In genomic region chr11:69901993-69902392, GRCm38 (mm10) we compare ENCODE assay signal across 9 mouse cellular contexts. TPM values are rescaled to one million over a fixed set of nuclear protein-coding genes. Genes with fewer than 3 reads are reported as not detected.
DNase-seq lines count a peak whose midpoint lies in the region; ATAC-seq and TF ChIP-seq lines count a peak whose summit lies in the region.
"Had no signal": no experiment of that assay in that cellular context is flagged by ENCODE, and none has a peak within 500 bp of the region (broad histone marks: within the 10 kb centered on the region; RNA-seq: fewer than 3 reads in every experiment).

No protein-coding gene starts in this region.

- H3K27me3 ChIP-seq in heart, embryonic 10.5 days (ENCODE audit: insufficient read depth, poor library complexity, severe bottlenecking): no peaks in the 10 kb centered on the region
- no peaks in the 10 kb centered on the region for H3K27me3 ChIP-seq in embryonic facial prominence, embryonic 15.5 days
- no peaks in the 10 kb centered on the region for H3K27me3 ChIP-seq in limb, embryonic 12.5 days
- H3K27me3 ChIP-seq in small intestine, adult 2 months (ENCODE audit: control insufficient read depth, insufficient read depth, low read length): no peaks in the 10 kb centered on the region
- H3K27me3 ChIP-seq: Patski had no signal

- H3K4me1 ChIP-seq in heart, embryonic 10.5 days: peaks cover 48% of the 10 kb centered on the region
- H3K4me1 ChIP-seq in embryonic facial prominence, embryonic 15.5 days: peaks cover 27% of the 10 kb centered on the region
- H3K4me1 ChIP-seq in limb, embryonic 12.5 days (replicated peaks): peaks cover 32% of the 10 kb centered on the region
- H3K4me1 ChIP-seq in small intestine, adult 2 months (ENCODE audit: control insufficient read depth, insufficient read depth, insufficient read length, low read length): peaks cover 13% of the 10 kb centered on the region

- H3K27ac ChIP-seq in heart, embryonic 10.5 days: peak overlapping the region; percentile 99
- peak overlapping the region; percentile 99 for H3K27ac ChIP-seq in embryonic facial prominence, embryonic 15.5 days (replicated peaks)
- peak overlapping the region; percentile 99 for H3K27ac ChIP-seq in limb, embryonic 12.5 days
- H3K27ac ChIP-seq in small intestine, adult 2 months (ENCODE audit: insufficient read depth, low read depth, low read length): peak overlapping the region; percentile 41

- WGBS in heart, embryonic 10.5 days: 1% methylated on average over 39 of the region's 39 CpGs
- WGBS in embryonic facial prominence, embryonic 15.5 days: under 1% methylated on average over 39 of the region's 39 CpGs
- under 1% methylated on average over 37 of the region's 39 CpGs for WGBS in limb, embryonic 12.5 days
- under 1% methylated on average over 35 of the region's 39 CpGs for WGBS in small intestine, adult 2 months

- peak overlapping the region; percentile 86 for H3K9ac ChIP-seq in embryonic facial prominence, embryonic 15.5 days
- H3K9ac ChIP-seq in limb, embryonic 12.5 days (replicated peaks): peak overlapping the region; percentile 97

- no peak for TF ChIP-seq CTCF in small intestine, adult 2 months (IDR thresholded peaks at IDR 0.05; ENCODE audit: extremely low read depth, insufficient read length, insufficient replicate concordance, low read depth, low read length)

- peak overlapping the region; percentile 83 for H3K4me2 ChIP-seq in embryonic facial prominence, embryonic 15.5 days (replicated peaks)
- peak overlapping the region; percentile 84 for H3K4me2 ChIP-seq in limb, embryonic 12.5 days

- intact Hi-C loops in heart, postnatal 36 days (cut with DNase I): loop anchor here (2.0 kb wide), 1 partner anchor 17 kb away; no protein-coding TSS in a partner anchor

- peaks cover 38% of the 10 kb centered on the region for H3K36me3 ChIP-seq in heart, embryonic 10.5 days
- peaks cover 32% of the 10 kb centered on the region for H3K36me3 ChIP-seq in embryonic facial prominence, embryonic 15.5 days
- peaks cover 46% of the 10 kb centered on the region for H3K36me3 ChIP-seq in limb, embryonic 12.5 days
- peaks cover 28% of the 10 kb centered on the region for H3K36me3 ChIP-seq in small intestine, adult 2 months (ENCODE audit: control insufficient read depth, insufficient read depth, low read length)

- ATAC-seq in embryonic facial prominence, embryonic 15.5 days (ENCODE audit: insufficient number of reproducible peaks, low FRiP score, low TSS enrichment, low read depth): no peak
- ATAC-seq in limb, embryonic 12.5 days (ENCODE audit: insufficient number of reproducible peaks, insufficient read depth, low FRiP score, low TSS enrichment, low read depth): peak; percentile 7; the same call in 1 of the 2 replicates

- no peaks in the 10 kb centered on the region for H3K9me3 ChIP-seq in heart, embryonic 10.5 days
- H3K9me3 ChIP-seq in embryonic facial prominence, embryonic 15.5 days (replicated peaks): no peaks in the 10 kb centered on the region
- H3K9me3 ChIP-seq in limb, embryonic 12.5 days: no peaks in the 10 kb centered on the region

- H3K4me3 ChIP-seq in heart, embryonic 10.5 days: peak overlapping the region; percentile 96
- H3K4me3 ChIP-seq in embryonic facial prominence, embryonic 15.5 days (replicated peaks): peak overlapping the region; percentile 72
- peak overlapping the region; percentile 95 for H3K4me3 ChIP-seq in limb, embryonic 12.5 days (replicated peaks)
- H3K4me3 ChIP-seq in small intestine, adult 2 months (ENCODE audit: low read depth, low read length): peak overlapping the region; percentile 87

- TF ChIP-seq POLR2A in small intestine, adult 2 months (IDR thresholded peaks at IDR 0.05; ENCODE audit: low read depth, low read length): no peak

- DNase-seq in heart, embryonic 10.5 days (ENCODE audit: low spot score): no peak
- DNase-seq in heart, postnatal 36 days: no peak
- peak; percentile 30 for DNase-seq in 3T3-L1 (ENCODE audit: low read depth, low spot score)
- no peak for DNase-seq in frontal cortex, postnatal 14 days (ENCODE audit: low spot score in 2 of 2)
- no peak for DNase-seq in retina, postnatal 1 day

RNA-seq across cellular contexts. Expression of gene Neurl4, which starts 1.1 kb away (rescaled TPM):
- polyA plus RNA-seq in heart, embryonic 10.5 days (2016; fragmentation: Nextera tagmentation; extraction: Ambion mirVana): 8.3 and 12.7 TPM in 2 replicates
- total RNA-seq in heart, postnatal 36 days (2021): 10 to 100 TPM; 40.2 to 47.4 TPM
- polyA plus RNA-seq in embryonic facial prominence, embryonic 15.5 days (2015; fragmentation: Nextera tagmentation; extraction: Ambion mirVana): 7.8 and 8.5 TPM in 2 replicates
- 10.9 and 12.7 TPM in 2 replicates for polyA plus RNA-seq in limb, embryonic 12.5 days (2016; fragmentation: Nextera tagmentation; extraction: Ambion mirVana)
- polyA plus RNA-seq in small intestine, adult 2 months (2012; rRNA removed): 17.3 and 23.9 TPM in 2 replicates

RNA-seq across cellular contexts. Expression of gene 2810408A11Rik, which starts 1.2 kb away (rescaled TPM):
- polyA plus RNA-seq in heart, embryonic 10.5 days (2016; fragmentation: Nextera tagmentation; extraction: Ambion mirVana): 5.5 and 8.7 TPM in 2 replicates
- total RNA-seq in heart, postnatal 36 days (2021): under 1 TPM; 0.73 to 0.89 TPM
- 8.7 and 9.4 TPM in 2 replicates for polyA plus RNA-seq in embryonic facial prominence, embryonic 15.5 days (2015; fragmentation: Nextera tagmentation; extraction: Ambion mirVana)
- polyA plus RNA-seq in limb, embryonic 12.5 days (2016; fragmentation: Nextera tagmentation; extraction: Ambion mirVana): 30.4 and 32.8 TPM in 2 replicates
- 1.8 and 2.6 TPM in 2 replicates for polyA plus RNA-seq in small intestine, adult 2 months (2012; rRNA removed)

RNA-seq across cellular contexts. Expression of gene Acap1, which starts 6.7 kb away (rescaled TPM):
- polyA plus RNA-seq in heart, embryonic 10.5 days (2016; fragmentation: Nextera tagmentation; extraction: Ambion mirVana): 10.6 and 16.2 TPM in 2 replicates
- total RNA-seq in heart, postnatal 36 days (2021): under 1 TPM; 0.78 to 0.89 TPM
- 1.8 and 2.3 TPM in 2 replicates for polyA plus RNA-seq in embryonic facial prominence, embryonic 15.5 days (2015; fragmentation: Nextera tagmentation; extraction: Ambion mirVana)
- polyA plus RNA-seq in limb, embryonic 12.5 days (2016; fragmentation: Nextera tagmentation; extraction: Ambion mirVana): 0.90 and 1.5 TPM in 2 replicates
- polyA plus RNA-seq in small intestine, adult 2 months (2012; rRNA removed): 7.3 and 11.6 TPM in 2 replicates

RNA-seq across cellular contexts. Expression of gene Gps2, which starts 11.7 kb away (rescaled TPM):
- 55.2 and 69.4 TPM in 2 replicates for polyA plus RNA-seq in heart, embryonic 10.5 days (2016; fragmentation: Nextera tagmentation; extraction: Ambion mirVana)
- 10 to 100 TPM; 28.2 to 32.1 TPM for total RNA-seq in heart, postnatal 36 days (2021)
- polyA plus RNA-seq in embryonic facial prominence, embryonic 15.5 days (2015; fragmentation: Nextera tagmentation; extraction: Ambion mirVana): 84.5 and 85.1 TPM in 2 replicates
- polyA plus RNA-seq in limb, embryonic 12.5 days (2016; fragmentation: Nextera tagmentation; extraction: Ambion mirVana): 92.0 and 93.5 TPM in 2 replicates
- 57.4 and 104 TPM in 2 replicates for polyA plus RNA-seq in small intestine, adult 2 months (2012; rRNA removed)

RNA-seq across cellular contexts. Expression of gene Eif5a, which starts 19.8 kb away (rescaled TPM):
- polyA plus RNA-seq in heart, embryonic 10.5 days (2016; fragmentation: Nextera tagmentation; extraction: Ambion mirVana): 2,011 and 2,470 TPM in 2 replicates
- 100 to 1,000 TPM; 420 to 449 TPM for total RNA-seq in heart, postnatal 36 days (2021)
- polyA plus RNA-seq in embryonic facial prominence, embryonic 15.5 days (2015; fragmentation: Nextera tagmentation; extraction: Ambion mirVana): 1,531 and 1,570 TPM in 2 replicates
- polyA plus RNA-seq in limb, embryonic 12.5 days (2016; fragmentation: Nextera tagmentation; extraction: Ambion mirVana): 1,762 and 1,851 TPM in 2 replicates
- polyA plus RNA-seq in small intestine, adult 2 months (2012; rRNA removed): 136 and 230 TPM in 2 replicates

Comparison
In these comparisons a context has a peak if more than half of its experiments do, and no peak if none do; other contexts are left out.
1. H3K27ac ChIP-seq: peak in every context shown above with its lines; median percentile 99 in heart, embryonic 10.5 days; 99 in embryonic facial prominence, embryonic 15.5 days; 99 in limb, embryonic 12.5 days; 41 in small intestine, adult 2 months.